Mouse (Mus musculus) mature B cell (primary cell): Measurements from ENCODE around the gene Zdhhc14.

Experiments used
- in situ Hi-C: fragments of 300-500 bp; cut with MboI; formaldehyde crosslinking; loops from 2 replicates; pipeline ENCODE4 v1.14.3; 2019

Gene Zdhhc14

GRCm38 (mm10) chr17:5768810-5769520 lies 276.6 kb downstream of the Zdhhc14 start:
- in situ Hi-C loops, result no loop called here

- in situ Hi-C loops, result no loop called here
Observed at GRCm38 (mm10) chr17:5769776-5770175, 277.4 kb downstream of the Zdhhc14 start.

DNA sequence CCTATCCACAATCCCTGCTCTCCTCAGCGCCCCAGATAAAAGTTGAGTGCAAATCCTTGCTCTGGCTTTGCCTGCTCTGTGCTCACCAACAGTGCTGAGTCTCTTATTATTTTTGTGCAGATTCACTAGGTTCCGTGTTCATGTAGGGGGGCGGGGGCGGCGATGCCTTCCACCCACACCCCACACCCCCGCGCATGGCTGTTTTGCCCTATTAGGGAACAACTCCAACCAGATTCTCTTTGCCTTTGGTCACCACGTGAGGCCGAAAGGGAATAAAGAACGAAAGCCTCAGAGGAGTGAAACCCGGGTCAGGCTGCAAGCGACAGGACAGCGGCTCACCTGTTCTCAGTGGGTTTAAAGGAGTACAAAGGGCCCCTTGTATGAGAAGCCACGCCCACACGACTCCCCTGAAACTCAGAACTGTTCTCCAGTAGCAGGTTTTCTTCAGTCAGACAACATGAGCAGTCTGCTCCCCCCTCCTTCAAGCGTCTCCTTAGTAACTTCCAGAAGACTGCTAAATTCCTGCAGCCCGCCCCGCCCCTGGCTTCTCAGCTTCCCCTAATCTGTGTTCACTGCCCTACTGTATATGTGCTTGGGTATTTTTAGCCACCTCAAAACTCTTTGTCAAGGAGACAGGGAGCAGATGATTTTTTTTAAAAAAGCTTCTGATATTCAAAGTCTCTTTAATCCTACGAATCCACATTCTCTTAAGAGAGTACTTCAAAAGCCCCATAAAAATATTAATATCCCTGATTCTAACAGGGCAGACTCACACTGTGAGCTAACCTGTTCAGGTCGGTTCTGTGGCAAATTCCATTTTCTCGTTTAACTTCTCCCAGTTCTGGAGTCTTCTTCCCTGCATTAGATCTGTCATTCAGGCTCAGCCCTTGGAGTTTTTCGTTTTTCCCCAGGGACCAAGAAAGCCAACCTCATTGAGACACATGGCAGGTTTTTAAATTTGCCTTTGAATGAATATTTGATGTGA lies 278.2 kb downstream of the Zdhhc14 start:
- in situ Hi-C loops, result no loop called here

- in situ Hi-C loops, result no loop called here
Observed at GRCm38 (mm10) chr17:5780213-5780975, 288.0 kb downstream of the Zdhhc14 start.

DNA sequence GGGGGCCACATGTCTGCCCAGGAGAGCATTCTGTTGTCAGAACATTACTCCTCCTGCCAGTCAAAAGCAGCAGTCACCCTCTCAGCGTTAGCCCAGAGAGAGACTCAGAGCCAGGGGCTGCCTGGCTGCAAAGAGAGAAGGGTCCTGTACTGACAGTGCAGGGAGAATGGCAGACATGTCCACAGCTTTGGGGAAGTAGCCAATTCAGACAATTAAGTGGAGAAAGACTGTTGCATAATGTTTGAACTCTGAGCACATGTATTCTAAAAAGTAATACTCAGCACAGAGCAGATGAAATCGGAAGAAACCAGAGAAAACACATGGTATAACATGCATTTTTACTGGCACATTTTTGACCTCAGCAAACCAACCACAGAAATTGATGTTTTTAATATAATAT lies 292.9 kb downstream of the Zdhhc14 start:
- in situ Hi-C loops, result no loop called here

DNA sequence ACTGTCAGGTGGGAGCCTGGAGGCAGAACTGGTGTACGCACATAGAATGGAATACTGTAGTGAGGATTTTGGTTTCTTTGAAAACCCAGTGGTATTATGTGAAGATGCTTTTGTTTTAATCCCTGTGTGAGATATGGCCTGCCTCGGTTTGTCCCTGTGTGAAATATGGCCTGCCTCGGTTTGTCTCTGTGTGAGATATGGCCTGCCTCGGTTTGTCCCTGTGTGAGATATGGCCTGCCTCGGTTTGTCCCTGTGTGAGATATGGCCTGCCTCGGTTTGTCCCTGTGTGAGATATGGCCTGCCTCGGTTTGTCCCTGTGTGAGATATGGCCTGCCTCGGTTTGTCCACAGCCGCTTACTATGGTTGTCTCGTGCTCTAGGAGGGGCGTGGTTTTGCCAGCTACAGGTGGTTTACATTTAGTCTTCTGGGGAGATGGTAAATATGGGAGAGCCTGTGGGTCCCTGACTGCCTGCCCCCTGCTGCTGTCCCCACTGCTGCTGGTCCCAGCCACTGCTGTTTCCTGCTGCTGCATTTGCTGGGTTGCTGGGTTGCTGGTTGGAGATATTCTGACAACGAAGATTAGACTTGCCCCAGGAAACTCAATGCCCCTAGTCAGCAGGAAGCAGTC lies 299.9 kb downstream of the Zdhhc14 start:
- in situ Hi-C loops, result loop anchor here (10.0 kb wide), 1 partner anchor 103 kb away; no protein-coding TSS in a partner anchor

GRCm38 (mm10) chr17:5793593-5793992 lies 301.2 kb downstream of the Zdhhc14 start:
- in situ Hi-C loops, result loop anchor here (10.0 kb wide), 1 partner anchor 101 kb away; no protein-coding TSS in a partner anchor

DNA sequence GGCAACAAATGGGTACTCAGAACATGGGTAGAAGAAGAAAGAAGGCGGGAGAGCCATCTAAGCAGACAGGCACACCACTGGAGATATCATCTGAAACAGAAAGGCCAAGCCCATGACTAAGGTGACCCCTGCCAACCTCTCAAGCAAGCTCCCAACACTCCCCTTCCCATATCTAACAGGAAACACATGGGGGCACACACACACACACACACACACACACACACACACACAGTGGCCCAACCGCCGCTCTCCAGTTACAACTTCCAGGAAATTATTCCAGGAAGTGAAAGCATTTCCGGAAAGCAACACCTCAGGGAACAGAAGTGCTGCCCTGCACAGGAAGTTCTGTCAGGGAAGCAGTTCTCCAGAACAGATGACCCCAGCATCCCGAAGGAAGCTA lies 301.9 kb downstream of the Zdhhc14 start:
- in situ Hi-C loops, result loop anchor here (10.0 kb wide), 1 partner anchor 101 kb away; no protein-coding TSS in a partner anchor

GRCm38 (mm10) chr17:5795369-5795768 lies 303.0 kb downstream of the Zdhhc14 start:
- in situ Hi-C loops, result loop anchor here (5.0 to 10.0 kb wide), 2 partner anchors 47 to 99 kb away; partner anchors contain the start of gene Snx9

- in situ Hi-C loops, result loop anchor here (5.0 to 10.0 kb wide), 2 partner anchors 46 to 99 kb away; partner anchors contain the start of gene Snx9
Observed at GRCm38 (mm10) chr17:5795878-5796277, 303.5 kb downstream of the Zdhhc14 start.

DNA sequence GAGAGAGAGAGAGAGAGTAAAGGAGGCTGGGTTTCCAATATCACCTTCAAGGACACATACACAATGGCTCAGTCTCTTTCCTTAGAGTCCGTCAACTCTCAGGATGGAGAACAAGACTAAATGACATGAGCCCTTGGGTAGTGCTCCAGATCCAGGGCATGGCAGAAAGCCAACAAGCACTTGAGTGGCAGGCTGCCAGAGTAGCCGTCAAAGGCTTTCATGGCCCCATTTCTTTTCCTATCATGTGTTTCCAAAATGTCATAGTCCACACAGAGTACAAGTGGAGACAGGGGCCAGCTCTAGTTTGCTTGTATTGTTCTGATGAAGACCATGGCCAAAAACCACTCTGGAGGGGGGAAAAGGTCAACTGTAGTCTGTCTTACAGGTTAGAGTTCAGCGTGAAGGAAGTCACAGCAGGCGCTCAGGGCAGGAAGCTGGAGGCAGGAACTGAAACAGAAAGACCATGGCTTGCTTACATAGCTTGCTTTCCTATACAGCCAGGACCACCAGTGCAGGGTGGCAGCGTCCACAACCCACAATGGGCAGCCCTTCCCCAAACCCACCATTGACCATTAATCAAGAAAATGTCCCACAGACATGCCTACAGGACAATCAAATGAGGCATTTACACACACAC lies 304.9 kb downstream of the Zdhhc14 start:
- in situ Hi-C loops, result loop anchor here (5.0 to 10.0 kb wide), 2 partner anchors 45 to 98 kb away; partner anchors contain the start of gene Snx9

DNA sequence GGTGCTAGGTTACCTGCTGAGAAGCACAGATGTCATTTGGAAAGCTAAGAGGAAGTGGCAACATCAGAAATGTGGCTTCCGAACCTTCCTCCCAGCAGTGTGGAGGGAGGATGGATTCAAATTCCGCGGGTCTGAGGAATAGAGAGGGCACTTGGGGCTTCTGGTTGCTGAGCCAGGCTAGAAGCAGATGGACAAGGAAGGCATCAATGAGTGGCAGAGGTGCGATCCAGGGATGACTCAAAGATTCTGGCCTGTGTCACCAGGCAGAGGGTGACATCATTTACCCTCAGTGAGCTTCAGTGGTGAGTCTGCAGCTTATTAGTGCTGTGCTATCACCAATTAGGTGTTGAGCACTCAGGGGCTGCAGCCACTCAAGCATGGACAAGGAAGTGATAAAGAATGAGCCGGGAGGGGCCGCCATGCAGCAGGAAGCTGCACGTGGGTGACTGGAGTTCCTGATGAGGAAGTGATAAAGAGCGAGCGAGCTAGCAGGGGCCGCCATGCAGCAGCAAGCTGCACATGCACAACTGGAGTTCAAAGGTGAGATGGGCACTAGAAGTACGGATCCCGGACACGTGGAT lies 306.0 kb downstream of the Zdhhc14 start:
- in situ Hi-C loops, result loop anchor here (5.0 to 10.0 kb wide), 2 partner anchors 44 to 96 kb away; partner anchors contain the start of gene Snx9

DNA sequence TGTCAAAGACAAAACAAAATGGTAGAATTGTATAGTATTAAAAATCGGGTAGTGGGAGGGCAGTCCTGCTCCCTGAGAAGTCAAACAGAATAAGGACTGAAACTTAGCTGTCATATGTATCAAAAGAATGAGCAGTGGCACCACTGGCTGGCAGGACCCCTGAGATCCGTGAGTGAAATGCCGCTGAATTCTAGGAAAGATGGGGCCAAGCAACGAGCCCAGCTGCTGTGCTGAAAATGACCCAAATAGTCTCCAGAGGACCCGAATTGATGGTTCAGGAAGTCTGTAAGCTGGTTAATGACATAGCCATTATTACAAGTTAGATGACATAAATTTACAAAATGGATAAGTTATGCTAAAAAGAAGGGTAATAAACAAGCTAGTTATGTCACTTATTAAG lies 306.5 kb downstream of the Zdhhc14 start:
- in situ Hi-C loops, result loop anchor here (5.0 to 10.0 kb wide), 2 partner anchors 43 to 96 kb away; partner anchors contain the start of gene Snx9

GRCm38 (mm10) chr17:5799396-5800021 lies 307.2 kb downstream of the Zdhhc14 start:
- in situ Hi-C loops, result loop anchor here (5.0 to 25.0 kb wide), 3 partner anchors 43 to 1013 kb away; partner anchors contain the start of gene Snx9

DNA sequence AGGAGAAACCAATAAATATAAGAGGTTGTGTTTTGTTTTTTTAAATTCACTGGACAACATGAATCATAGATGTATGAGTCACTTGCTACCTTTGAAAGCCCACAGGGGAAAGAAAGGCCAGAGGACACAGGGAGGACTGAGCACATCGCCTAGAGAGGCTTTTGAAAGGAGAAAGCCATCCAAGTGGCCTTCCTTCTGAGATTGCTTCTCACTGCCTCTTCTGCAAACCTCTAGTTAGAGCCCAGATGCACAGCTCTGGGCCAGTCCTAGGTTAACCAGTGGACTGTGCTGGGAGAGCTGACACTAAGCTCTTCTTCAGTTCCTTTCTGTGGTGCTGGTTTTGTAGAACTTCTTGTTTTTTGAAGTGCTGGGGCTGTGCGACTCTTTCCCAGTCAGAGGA lies 307.9 kb downstream of the Zdhhc14 start:
- in situ Hi-C loops, result loop anchor here (25.0 kb wide), 1 partner anchor 1012 kb away; no protein-coding TSS in a partner anchor

GRCm38 (mm10) chr17:5800824-5801560 lies 308.6 kb downstream of the Zdhhc14 start:
- in situ Hi-C loops, result loop anchor here (25.0 kb wide), 1 partner anchor 1011 kb away; no protein-coding TSS in a partner anchor

GRCm38 (mm10) chr17:5801761-5802655 lies 309.7 kb downstream of the Zdhhc14 start:
- in situ Hi-C loops, result loop anchor here (25.0 kb wide), 1 partner anchor 1010 kb away; no protein-coding TSS in a partner anchor

DNA sequence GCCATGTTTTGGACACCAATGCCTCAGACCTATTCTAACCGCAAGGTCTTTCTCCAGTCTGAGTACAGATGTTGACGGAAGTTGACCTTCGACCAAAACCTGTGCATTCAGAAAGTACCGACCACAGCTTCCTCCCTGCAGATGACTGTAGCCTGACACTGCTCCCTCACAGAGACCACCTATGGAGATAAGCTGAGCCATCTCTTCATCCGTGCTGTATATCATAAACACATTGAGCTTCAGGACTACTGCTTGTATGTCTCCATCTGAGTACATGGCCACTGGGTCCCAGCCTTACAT lies 310.2 kb downstream of the Zdhhc14 start:
- in situ Hi-C loops, result loop anchor here (25.0 kb wide), 1 partner anchor 1010 kb away; no protein-coding TSS in a partner anchor
